In genomic region chr3:40546621-40547020, GRCm38 (mm10) we compare ENCODE assay signal across 17 mouse cellular contexts.
"Had no signal": no experiment of that assay in that cellular context is flagged by ENCODE, and none has a peak within 500 bp of the region (broad histone marks: within the 10 kb centered on the region; RNA-seq: fewer than 3 reads in every experiment).

No protein-coding gene starts in this region.

- DNase-seq: retina, postnatal 1 day; right cerebral cortex, adult 18-20 months; right cerebral cortex, postnatal 14 days; right cerebral cortex, postnatal 25 days; right cerebral cortex, postnatal 4 days; spleen, adult 18-20 months; thymus, adult 18-20 months; thymus, adult 2 months; thymus, postnatal 14 days; thymus, postnatal 25 days; thymus, postnatal 36 days; thymus, postnatal 4 days had no signal

- H3K4me1 ChIP-seq: neural tube, embryonic 12.5 days; neural tube, embryonic 13.5 days; neural tube, embryonic 15.5 days; stomach, embryonic 15.5 days had no signal

- H3K27ac ChIP-seq: neural tube, embryonic 12.5 days; neural tube, embryonic 13.5 days; neural tube, embryonic 15.5 days; stomach, embryonic 15.5 days; stomach, postnatal 0 days had no signal

- H3K27me3 ChIP-seq: neural tube, embryonic 12.5 days; neural tube, embryonic 13.5 days; neural tube, embryonic 15.5 days; stomach, embryonic 15.5 days had no signal

- H3K9ac ChIP-seq: neural tube, embryonic 12.5 days; neural tube, embryonic 13.5 days; neural tube, embryonic 15.5 days; stomach, embryonic 15.5 days had no signal

- H3K36me3 ChIP-seq: neural tube, embryonic 12.5 days; neural tube, embryonic 15.5 days; stomach, embryonic 15.5 days had no signal

- H3K4me2 ChIP-seq: neural tube, embryonic 12.5 days; neural tube, embryonic 13.5 days; neural tube, embryonic 15.5 days; stomach, embryonic 15.5 days had no signal

- H3K9me3 ChIP-seq: neural tube, embryonic 12.5 days; neural tube, embryonic 13.5 days; neural tube, embryonic 15.5 days; stomach, embryonic 15.5 days had no signal

- H3K4me3 ChIP-seq: neural tube, embryonic 12.5 days; neural tube, embryonic 13.5 days; neural tube, embryonic 15.5 days; stomach, embryonic 15.5 days had no signal
